Mouse (Mus musculus): ENCODE data around the gene Ank.

The Ank gene

GRCm38 (mm10) chr15:27537519-27538223 is 71.2 kb downstream of the Ank start:
- DNase-seq (ENCODE audit: low spot score): no peak

DNA sequence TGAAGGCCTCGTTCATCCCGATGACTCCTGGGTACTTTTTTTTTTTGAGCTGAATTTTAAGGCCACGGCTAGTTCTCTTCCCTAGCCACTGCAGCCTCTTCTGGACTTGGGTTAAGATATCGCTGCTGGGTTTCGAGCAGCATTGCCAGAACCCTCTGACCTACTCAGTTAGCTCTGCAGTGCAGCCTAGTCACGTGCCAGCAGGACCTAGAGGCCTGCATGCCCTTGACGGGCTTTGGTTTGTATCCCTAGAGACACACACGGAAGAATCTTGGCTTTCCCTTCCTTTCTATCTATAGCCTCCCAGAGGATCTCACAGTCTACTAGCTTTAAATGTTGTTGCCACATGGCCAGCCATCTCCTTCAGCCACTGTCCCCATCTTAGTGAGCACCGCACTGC is 73.3 kb downstream of the Ank start:
- DNase-seq (ENCODE audit: low spot score): no peak

DNA sequence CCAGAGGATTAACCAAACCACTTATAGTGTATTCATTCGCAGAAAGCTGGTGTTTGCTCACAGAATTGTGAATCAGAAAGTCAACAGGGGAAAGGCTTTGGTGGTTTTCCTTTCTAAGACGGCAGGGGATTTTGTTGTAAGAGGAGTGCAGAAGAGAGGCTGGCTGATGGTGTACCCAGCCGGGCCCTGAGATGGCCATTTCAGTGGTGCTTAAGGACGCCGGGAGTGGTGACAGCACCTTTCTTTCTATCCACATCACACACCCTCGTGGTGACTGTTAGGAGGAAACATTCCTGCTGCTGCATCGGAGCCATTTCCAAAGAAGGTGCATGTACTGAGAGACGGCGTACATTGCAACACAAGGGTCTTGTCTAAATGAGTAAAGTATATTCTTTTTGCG is 78.7 kb downstream of the Ank start:
- DNase-seq (ENCODE audit: low spot score): no peak

- DNase-seq (ENCODE audit: low spot score): no peak
These were observed 81.6 kb downstream of the Ank start for GRCm38 (mm10) chr15:27548110-27548509.

DNA sequence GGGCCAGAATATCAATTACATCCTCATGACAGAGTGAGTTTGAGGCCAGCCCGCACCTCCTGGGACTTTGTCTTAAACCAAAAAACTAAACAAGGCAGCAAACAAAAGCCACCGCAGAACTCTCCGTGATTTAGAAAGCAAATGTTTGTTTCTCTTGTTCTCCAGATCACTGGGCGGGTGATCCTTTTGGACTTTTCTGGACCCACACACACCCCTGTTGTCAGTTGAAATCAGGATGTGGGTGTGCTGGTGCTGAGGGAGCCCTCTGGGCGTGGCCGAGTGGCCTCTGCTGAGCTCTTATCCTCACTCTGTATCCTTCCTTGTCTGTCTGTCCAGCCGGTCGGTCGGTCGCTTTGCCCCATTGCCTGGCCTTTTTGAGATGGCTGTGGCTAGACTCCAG is 82.6 kb downstream of the Ank start:
- DNase-seq (ENCODE audit: low spot score): no peak

DNA sequence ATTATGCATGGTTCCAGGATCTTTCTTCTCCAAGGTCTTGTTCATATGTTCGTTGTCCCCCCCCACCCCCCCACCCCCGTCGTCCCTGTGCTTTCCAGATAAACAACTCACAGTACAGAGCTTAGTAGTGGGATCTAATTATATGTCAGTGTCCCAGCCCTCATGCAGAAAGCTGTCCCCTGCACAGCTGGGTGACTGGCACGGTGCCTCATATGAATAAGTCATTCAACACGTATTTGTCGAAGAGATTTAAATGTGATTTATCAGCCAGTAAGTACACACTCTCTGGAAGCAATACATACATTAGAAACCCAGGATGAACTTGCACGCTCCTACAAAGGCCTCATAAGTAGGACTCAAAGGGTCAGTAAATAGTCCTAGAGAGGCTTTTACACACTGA is 83.4 kb downstream of the Ank start:
- DNase-seq (ENCODE audit: low spot score): no peak

GRCm38 (mm10) chr15:27550358-27550992 is 84.0 kb downstream of the Ank start:
- no peak for DNase-seq (ENCODE audit: low spot score)

DNA sequence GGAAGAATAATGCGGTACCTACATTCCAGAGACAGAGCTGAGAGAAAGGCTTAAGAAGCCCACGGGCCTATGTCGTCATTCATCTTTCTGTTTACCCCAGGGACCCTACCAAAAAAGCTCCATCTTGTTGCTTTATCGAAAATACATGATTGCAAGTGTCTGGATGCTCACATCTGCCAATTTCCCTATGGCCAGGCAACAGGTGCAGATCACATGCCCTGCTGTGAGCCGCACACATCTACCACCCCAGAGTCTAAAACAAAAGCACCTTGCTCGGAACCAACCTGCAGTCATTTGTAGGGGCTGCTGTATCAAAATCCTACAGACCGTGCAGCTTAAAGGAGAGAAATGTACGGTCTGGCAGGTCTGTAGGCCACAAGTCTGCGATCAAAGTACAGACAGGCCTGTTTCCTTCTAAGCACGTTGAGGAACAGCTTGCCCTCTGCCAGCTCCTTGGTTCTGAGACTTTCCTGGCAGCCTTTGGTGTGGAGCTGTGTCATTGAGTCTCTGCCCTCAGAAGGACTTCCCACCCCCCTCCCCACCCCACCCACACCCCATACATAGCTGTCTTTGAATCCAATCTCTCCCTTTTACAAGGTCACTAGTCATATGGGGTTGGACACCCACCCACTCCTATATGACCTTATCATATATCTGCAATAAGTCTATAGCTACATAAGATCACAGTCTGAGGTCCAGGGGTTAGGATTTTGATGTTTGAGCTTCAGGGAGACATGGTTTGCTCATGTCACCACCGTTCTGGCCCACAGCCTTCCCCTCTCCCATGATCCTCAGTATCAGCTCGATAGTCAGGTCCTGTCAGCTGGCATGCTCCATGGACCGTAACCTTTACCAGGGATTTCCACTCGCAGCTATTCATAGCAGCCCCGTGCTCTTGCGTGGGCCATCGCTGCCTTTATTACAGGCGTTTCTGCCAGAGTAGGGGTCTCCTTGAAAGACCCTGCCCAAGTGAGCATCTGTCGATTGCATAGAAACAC is 84.9 kb downstream of the Ank start:
- no peak for DNase-seq (ENCODE audit: low spot score)

DNA sequence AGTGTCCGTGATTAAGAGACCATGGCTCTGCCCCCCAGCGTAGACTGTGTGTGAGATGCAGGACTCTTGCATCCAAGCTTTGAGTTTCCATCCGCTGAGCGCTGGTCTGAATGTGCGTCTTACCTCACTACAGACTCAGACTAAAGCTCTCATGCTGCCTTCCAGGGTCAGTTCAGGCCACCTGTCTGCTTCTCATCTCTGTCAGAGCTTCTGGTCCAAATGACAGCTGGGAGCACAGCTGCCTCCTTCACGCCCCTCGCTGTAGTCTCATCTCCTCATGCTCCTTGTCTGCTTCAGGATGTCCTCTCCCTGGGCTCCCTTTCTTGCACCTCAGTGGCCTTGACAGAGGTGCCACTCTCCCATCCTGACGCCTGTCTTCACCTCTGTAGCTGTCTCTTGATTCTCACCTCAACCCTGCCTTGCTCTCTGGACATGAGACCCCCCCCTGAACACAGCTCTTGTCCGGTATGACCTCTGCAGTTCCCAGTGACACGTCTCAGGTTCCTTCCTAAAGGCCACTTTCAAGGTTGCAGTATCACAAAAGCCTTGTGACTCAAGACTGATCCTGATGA is 85.7 kb downstream of the Ank start:
- no peak for DNase-seq (ENCODE audit: low spot score)

DNA sequence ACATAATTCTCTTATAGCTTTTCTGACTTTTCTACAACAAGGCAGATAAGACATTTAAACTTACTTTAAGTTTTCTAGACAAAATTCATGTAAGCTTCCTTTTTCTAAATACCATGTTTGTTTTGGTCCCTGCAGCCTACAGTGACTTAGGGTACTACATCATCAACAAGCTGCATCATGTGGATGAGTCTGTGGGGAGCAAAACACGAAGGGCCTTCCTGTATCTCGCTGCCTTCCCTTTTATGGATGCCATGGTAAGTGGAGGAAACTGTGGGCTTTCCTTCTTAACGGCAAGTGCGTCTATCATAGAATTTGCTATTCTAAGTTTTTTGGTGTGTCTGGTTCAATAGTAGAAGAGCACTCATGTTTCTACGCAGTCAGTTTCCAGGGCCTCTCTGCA is 87.1 kb downstream of the Ank start:
- no peak for DNase-seq (ENCODE audit: low spot score)

- no peak for DNase-seq (ENCODE audit: low spot score)
These were observed 92.1 kb downstream of the Ank start for GRCm38 (mm10) chr15:27558456-27559147.

- DNase-seq (ENCODE audit: low spot score): no peak
These were observed 93.8 kb downstream of the Ank start for GRCm38 (mm10) chr15:27560315-27560714.

DNA sequence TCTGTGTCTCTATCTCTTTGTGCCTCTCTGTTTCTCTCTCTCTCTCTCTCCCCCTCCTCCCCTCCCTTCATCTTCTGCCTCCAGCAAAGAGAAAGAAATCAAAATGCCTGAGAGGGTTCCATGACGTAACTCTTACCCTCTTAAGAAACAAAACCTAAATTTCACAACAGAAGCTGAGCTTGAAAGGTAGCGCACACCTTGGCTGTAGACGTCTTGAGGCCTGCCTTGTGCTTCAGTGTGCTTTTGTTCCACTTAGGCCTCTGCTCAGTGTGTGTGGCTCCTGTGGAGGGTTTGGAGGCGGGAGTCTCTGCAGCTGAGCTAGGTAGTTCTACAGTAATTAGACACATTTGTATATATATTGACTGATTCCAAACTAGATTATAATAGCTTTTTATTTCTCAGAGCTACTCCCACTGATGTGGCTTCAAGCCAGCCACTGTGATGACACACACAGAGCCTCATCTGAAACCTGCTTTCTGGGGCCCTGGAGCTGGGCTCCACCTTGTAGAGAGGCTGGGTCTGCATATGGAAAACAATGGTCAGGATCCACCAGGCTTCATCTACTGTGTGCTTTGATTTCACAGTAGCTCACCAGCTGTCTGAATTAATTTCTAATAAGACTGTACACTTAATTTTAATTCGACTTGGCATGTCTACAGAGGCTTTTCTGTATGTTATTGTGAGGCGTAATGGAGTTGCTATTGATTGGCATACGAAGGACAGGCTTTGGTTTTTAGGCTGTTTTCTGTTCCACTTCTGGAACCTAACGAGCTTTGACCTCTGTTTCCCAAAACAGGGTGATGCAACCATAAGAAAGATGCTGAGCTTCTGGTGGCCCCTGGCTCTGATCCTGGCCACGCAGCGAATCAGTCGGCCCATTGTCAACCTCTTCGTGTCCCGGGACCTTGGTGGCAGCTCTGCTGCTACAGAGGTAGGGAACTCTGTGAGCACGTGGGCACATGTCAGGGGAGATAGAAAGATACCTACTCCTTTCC is 97.9 kb downstream of the Ank start:
- DNase-seq (ENCODE audit: low spot score): no peak

DNA sequence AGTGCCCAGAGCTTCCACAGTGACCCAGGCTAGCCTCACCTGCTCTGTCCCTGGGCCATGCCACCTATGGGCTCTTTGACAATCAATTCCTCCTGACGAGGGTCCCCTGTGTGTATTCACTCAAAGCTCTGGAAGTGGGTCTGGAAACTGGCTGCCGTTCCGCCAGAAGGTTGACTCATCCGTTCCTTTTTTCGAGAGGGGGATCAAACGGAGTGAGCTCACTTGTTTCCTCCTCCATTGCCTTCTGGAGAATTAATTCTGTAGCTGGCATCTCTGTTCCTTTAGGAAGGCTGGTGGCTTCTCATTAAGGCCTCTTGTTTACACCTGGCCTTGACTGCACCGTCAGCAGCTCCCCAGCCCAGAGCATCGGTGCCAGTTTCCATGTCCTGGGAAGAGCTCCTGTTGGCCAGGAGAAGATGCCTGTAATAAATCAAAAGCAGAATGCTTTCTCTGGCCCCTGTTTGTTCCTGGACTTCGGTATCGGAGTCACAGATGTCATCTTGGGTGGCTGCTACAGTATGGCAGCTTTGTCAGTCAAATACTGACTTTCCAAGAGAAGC is 99.2 kb downstream of the Ank start:
- no peak for DNase-seq (ENCODE audit: low spot score)

- no peak for DNase-seq (ENCODE audit: low spot score)
These were observed 100.9 kb downstream of the Ank start for GRCm38 (mm10) chr15:27567356-27567755.

DNA sequence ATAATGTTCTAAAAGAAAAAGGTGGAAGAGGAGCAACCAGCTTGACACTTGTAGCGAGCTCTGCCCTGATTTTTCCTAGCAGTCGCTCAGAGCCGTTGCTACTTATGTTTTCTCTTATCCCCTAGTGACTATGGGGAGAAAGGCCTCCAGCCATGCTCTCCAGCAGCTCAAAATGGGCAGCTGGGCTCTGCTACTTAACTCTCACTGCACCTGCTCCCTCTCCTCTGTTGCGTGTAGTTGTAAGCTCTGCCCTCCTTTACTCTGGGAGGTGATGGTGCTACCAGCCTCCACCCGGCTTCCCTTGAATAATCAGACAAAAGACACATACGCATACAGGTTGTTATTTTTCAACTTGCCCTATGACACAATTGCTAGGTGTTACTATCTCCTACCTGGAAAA is 101.9 kb downstream of the Ank start:
- DNase-seq (ENCODE audit: low spot score): no peak

GRCm38 (mm10) chr15:27569924-27570323 is 103.4 kb downstream of the Ank start:
- DNase-seq (ENCODE audit: low spot score): no peak

DNA sequence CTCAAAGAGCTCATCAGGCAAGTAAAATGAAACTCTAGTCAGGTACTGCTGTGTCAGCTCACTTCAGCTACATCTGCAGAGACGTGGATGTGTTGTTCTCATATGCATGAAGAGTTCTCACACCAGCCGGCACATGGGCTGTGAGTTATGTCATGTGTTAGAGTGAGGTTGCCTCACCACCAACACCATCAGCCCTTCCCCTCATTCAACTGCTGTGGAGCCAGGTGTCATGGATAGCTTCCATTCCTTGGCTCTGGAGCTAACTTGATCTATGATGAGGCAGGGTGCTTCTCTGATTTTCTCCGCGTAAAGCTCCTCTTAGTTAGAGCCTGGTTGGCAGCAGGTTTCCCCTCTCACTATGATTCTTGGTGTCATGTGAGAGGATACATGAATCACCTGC is 103.9 kb downstream of the Ank start:
- DNase-seq (ENCODE audit: low spot score): no peak

GRCm38 (mm10) chr15:27571179-27571578 is 104.7 kb downstream of the Ank start:
- DNase-seq (ENCODE audit: low spot score): no peak

Measured in T-cell, adult 2 months (primary cell).